Mouse (Mus musculus) gastrocnemius, postnatal 36 days (tissue): ENCODE results near the gene Cfap61. TPM values are rescaled to one million over a fixed set of nuclear protein-coding genes. Genes with fewer than 3 reads are reported as not detected.

Source experiments
- total RNA-seq, 2 experiments: library from RNA; stranded (reverse); gene quantifications; 2 replicates each; pipeline ENCODE4 v1.2.3; 2021

The Cfap61 gene
- total RNA-seq, 2 experiments from 2014 or later: not detected

Other genes with a start within 250 kb of the Cfap61 start
- gene Naa20, start 32.7 kb upstream of the Cfap61 start, total RNA-seq: 10 to 100 TPM; 54.9 to 55.0 TPM
- gene Crnkl1, start 230 bp downstream of the Cfap61 start, total RNA-seq: 10 to 100 TPM; 11.2 to 15.0 TPM